Mouse (Mus musculus) embryonic facial prominence, embryonic 13.5 days (tissue): ENCODE measurements at regions not wholly inside any gene's neighbourhood (a gene's known extent, or its start where the extent isn't known, plus 50 kb on each side); places are given as distances from the start of the nearest gene placed in this dataset.

Experiments used
- ATAC-seq: fragments of 200-750 bp; cut with Nextera tagmentation; 2 replicates; pipeline ENCODE4 v1.8.0; 2017; ENCODE audit warnings: low read depth; ENCODE audit not compliant: insufficient number of reproducible peaks, insufficient read depth, low FRiP score, low TSS enrichment
- H3K27ac ChIP-seq: fragments of 300-500 bp; sonication (generic); 2 replicates; pipeline ENCODE4 v1.5.1; 2015; ENCODE audit warnings: moderate library complexity, mild to moderate bottlenecking, inconsistent platforms
- H3K27me3 ChIP-seq: fragments of 300-500 bp; sonication (generic); 2 replicates; pipeline ENCODE4 v1.6.1; 2015; ENCODE audit warnings: mild to moderate bottlenecking, inconsistent platforms
- H3K36me3 ChIP-seq: fragments of 300-500 bp; sonication (generic); 2 replicates; pipeline ENCODE4 v1.6.1; 2015; ENCODE audit warnings: mild to moderate bottlenecking, inconsistent platforms
- H3K4me1 ChIP-seq: fragments of 300-500 bp; sonication (generic); 2 replicates; pipeline ENCODE4 v1.6.1; 2015; ENCODE audit warnings: inconsistent platforms
- H3K4me2 ChIP-seq: fragments of 300-500 bp; sonication (generic); 2 replicates; pipeline ENCODE4 v1.6.1; 2015; ENCODE audit warnings: moderate library complexity, mild to moderate bottlenecking, inconsistent platforms
- H3K4me3 ChIP-seq: fragments of 300-500 bp; sonication (generic); 2 replicates; pipeline ENCODE4 v1.5.1; 2015; ENCODE audit warnings: mild to moderate bottlenecking, inconsistent platforms
- H3K9ac ChIP-seq: fragments of 300-500 bp; sonication (generic); 2 replicates; pipeline ENCODE4 v1.6.1; 2015; ENCODE audit warnings: mild to moderate bottlenecking, inconsistent platforms
- H3K9me3 ChIP-seq: fragments of 300-500 bp; sonication (generic); 2 replicates; pipeline ENCODE4 v1.6.1; 2016; ENCODE audit warnings: inconsistent platforms
- WGBS: fragments of 180-500 bp; shearing (Covaris S2); methylation state at CpG from one replicate; pipeline ENCODE4 v1.1.7; 2015; ENCODE audit warnings: mixed read lengths; 5-methylcytosine and 5-hydroxymethylcytosine counted together

GRCm38 (mm10) chr14:66441825-66442224 lies 432.8 kb upstream of the Gulo start:
- Histone ChIP-seq H3K36me3 (no peaks in the 10 kb centered on the region), H3K4me1 (no peaks in the 10 kb centered on the region), H3K4me2 (no peak overlapping the region), H3K9ac (no peak overlapping the region), H3K27me3 (0 out of 2 replicates have a peak, but pooled peaks cover 3% of the 10 kb centered on the region), H3K27ac (no peak overlapping the region), H3K4me3 (no peak overlapping the region), H3K9me3 (no peaks in the 10 kb centered on the region; the same call in 1 of the 2 replicates)
- ATAC-seq = no peak
- WGBS = 49% methylated on average over 4 of the region's 4 CpGs

DNA sequence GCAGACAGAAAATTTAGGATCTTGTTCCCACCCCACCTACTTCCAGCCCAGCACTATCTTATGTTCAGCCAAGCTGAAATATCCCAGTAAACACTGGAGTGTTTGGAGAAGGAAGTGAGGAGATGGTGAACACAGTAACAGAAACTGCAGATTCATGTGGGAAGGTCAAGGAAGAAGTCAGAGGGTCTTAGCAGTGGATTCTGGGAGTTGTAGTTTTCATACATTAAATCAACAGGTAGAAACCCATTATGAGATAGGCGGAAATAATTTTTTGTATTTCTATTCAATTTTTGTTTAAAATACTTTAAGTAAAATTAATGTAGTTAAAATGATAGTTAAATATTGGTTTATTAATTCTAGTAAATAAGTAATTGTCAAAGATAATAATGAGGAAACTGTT lies 429.6 kb upstream of the Gulo start:
- 94% methylated on average over 1 of the region's 1 CpGs for WGBS
- Histone ChIP-seq H3K9ac (no peak overlapping the region), H3K4me2 (no peak overlapping the region), H3K9me3 (no peaks in the 10 kb centered on the region), H3K27me3 (0 out of 2 replicates have a peak, but pooled peaks cover 3% of the 10 kb centered on the region), H3K4me1 (no peaks in the 10 kb centered on the region), H3K4me3 (no peak overlapping the region), H3K36me3 (no peaks in the 10 kb centered on the region), H3K27ac (no peak overlapping the region)
- ATAC-seq = no peak

- Histone ChIP-seq H3K4me1 (no peaks in the 10 kb centered on the region), H3K4me3 (no peak overlapping the region), H3K27me3 (0 out of 2 replicates have a peak, but pooled peaks cover 3% of the 10 kb centered on the region), H3K4me2 (no peak overlapping the region), H3K9me3 (no peaks in the 10 kb centered on the region), H3K27ac (no peak overlapping the region), H3K36me3 (no peaks in the 10 kb centered on the region), H3K9ac (no peak overlapping the region)
- 82% methylated on average over 1 of the region's 1 CpGs for WGBS
- no peak for ATAC-seq
Measured at GRCm38 (mm10) chr14:66438001-66438400, 429.0 kb upstream of the Gulo start.

DNA sequence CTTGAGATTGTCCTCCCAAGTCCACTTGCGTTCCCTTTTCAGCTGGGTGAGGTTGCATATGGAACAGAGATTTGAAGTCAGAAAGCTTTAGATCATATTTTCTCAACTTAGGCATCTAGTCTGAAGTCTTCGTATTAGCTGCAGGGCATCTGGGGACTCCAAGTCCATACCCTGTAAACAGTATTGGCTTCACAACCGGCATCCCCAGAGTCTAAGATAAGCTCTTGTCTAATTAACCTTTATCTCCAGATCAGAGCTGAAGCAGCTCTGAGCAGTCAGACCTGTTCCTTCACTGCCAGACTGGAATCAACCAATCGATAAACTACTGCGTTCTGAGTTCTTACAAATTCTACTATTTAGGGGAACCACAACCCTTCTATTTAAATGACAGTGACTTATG lies 422.6 kb upstream of the Gulo start:
- H3K27ac ChIP-seq = no peak overlapping the region
- no peak overlapping the region for H3K4me2 ChIP-seq
- H3K9ac ChIP-seq = no peak overlapping the region
- no peaks in the 10 kb centered on the region for H3K4me1 ChIP-seq
- 82% methylated on average over 5 of the region's 5 CpGs for WGBS
- no peaks in the 10 kb centered on the region for H3K27me3 ChIP-seq
- H3K4me3 ChIP-seq = no peak overlapping the region
- H3K9me3 ChIP-seq = no peaks in the 10 kb centered on the region
- no peak for ATAC-seq
- H3K36me3 ChIP-seq = no peaks in the 10 kb centered on the region

DNA sequence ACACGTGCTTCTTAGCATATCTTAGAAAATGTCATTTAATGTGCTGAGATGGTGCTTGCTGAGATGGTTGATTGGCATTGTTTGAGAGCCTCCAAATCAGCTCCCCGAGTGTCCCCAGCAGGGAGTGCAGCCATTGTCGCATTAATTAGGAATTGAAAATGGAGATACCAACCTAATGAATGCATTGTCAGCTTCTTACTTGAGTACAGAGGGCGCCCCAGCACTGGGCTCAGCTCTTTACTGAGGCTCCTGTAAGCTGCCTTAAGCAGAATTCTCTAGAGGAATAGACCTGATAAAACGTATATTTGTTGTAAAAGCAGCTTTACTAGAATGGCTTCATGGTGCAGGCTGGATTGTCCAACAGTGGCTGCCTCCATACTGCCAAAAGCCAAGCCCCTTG lies 415.1 kb upstream of the Gulo start:
- WGBS = 16% methylated on average over 5 of the region's 5 CpGs
- no peaks in the 10 kb centered on the region for H3K36me3 ChIP-seq
- H3K4me1 ChIP-seq = no peaks in the 10 kb centered on the region
- no peak overlapping the region for H3K4me2 ChIP-seq
- no peak overlapping the region for H3K27ac ChIP-seq
- H3K4me3 ChIP-seq = no peak overlapping the region
- H3K27me3 ChIP-seq = no peaks in the 10 kb centered on the region
- no peak for ATAC-seq
- no peaks in the 10 kb centered on the region for H3K9me3 ChIP-seq
- H3K9ac ChIP-seq = no peak overlapping the region
